Mouse (Mus musculus) neural tube, embryonic 13.5 days (tissue): ENCODE data around the gene Nkiras2. TPM values are rescaled to one million over a fixed set of nuclear protein-coding genes. Genes with fewer than 3 reads are reported as not detected.
"Not testable (repeated sequence)": the region's sequence is repeated elsewhere in the genome, so short reads cannot be mapped to it uniquely, and the experiment has no call there.

Source experiments
- ATAC-seq: fragments of 200-750 bp; cut with Nextera tagmentation; 2 replicates; pipeline ENCODE4 v1.8.0; 2017; ENCODE audit warnings: low read depth, mild to moderate bottlenecking, moderate TSS enrichment, moderate library complexity
- H3K27ac ChIP-seq: fragments of 300-500 bp; sonication (generic); replicated peaks from 2 replicates; pipeline ENCODE4 v1.5.1; 2015; ENCODE audit warnings: moderate library complexity, mild to moderate bottlenecking, inconsistent platforms
- H3K27me3 ChIP-seq: fragments of 300-500 bp; sonication (generic); 2 replicates; pipeline ENCODE4 v1.6.1; 2015; ENCODE audit warnings: mild to moderate bottlenecking, inconsistent platforms
- H3K36me3 ChIP-seq: fragments of 300-500 bp; sonication (generic); 2 replicates; pipeline ENCODE4 v1.6.1; 2015; ENCODE audit warnings: mild to moderate bottlenecking, inconsistent platforms
- H3K4me1 ChIP-seq: fragments of 300-500 bp; sonication (generic); replicated peaks from 2 replicates; pipeline ENCODE4 v1.6.1; 2015; ENCODE audit warnings: inconsistent platforms
- H3K4me2 ChIP-seq: fragments of 300-500 bp; sonication (generic); 2 replicates; pipeline ENCODE4 v1.6.1; 2015; ENCODE audit warnings: inconsistent platforms, mild to moderate bottlenecking, moderate library complexity
- H3K4me3 ChIP-seq: fragments of 300-500 bp; sonication (generic); 2 replicates; pipeline ENCODE4 v1.5.1; 2015; ENCODE audit warnings: mild to moderate bottlenecking, inconsistent platforms
- H3K9ac ChIP-seq: fragments of 300-500 bp; sonication (generic); 2 replicates; pipeline ENCODE4 v1.6.1; 2015; ENCODE audit warnings: moderate library complexity, mild to moderate bottlenecking, inconsistent platforms
- H3K9me3 ChIP-seq: fragments of 300-500 bp; sonication (generic); 2 replicates; pipeline ENCODE4 v1.6.1; 2016; ENCODE audit warnings: inconsistent platforms
- WGBS: fragments of 180-500 bp; shearing (Covaris S2); methylation state at CpG from one replicate; pipeline ENCODE4 v1.1.7; 2015; 5-methylcytosine and 5-hydroxymethylcytosine counted together
- polyA plus RNA-seq: library from polyadenylated mRNA; unstranded; fragments of >200 nt; fragmentation: Nextera tagmentation; extraction: Ambion mirVana; gene quantifications from 2 replicates; pipeline ENCODE4 v1.2.1, GENCODE M21; 2015

Nkiras2 gene
- polyA plus RNA-seq, 1 experiment from 2014 or later = 112 TPM

DNA sequence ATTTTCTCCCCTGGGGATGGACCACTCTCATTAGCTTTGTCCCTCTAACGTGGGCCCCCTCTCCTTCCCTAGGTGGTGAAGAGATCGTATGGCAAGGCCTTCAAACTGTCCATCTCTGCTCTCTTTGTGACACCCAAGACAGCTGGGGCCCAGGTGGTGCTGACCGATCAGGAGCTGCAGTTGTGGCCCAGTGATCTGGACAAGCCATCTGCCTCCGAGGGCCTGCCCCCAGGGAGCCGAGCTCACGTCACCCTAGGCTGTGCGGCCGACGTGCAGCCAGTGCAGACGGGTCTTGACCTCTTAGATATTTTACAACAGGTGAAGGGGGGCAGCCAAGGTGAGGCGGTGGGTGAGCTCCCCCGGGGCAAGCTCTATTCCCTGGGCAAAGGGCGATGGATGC, 38.8 kb upstream of the Nkiras2 start:
- Histone ChIP-seq H3K4me1 (peaks cover 19% of the 10 kb centered on the region), H3K27ac (no peak overlapping the region), H3K9me3 (no peaks in the 10 kb centered on the region), H3K4me3 (no peak overlapping the region), H3K4me2 (no peak overlapping the region), H3K27me3 (no peaks in the 10 kb centered on the region), H3K9ac (no peak overlapping the region), H3K36me3 (peaks cover 73% of the 10 kb centered on the region)
- no peak for ATAC-seq
- WGBS = 84% methylated on average over 13 of the region's 13 CpGs

- Histone ChIP-seq H3K27me3 (no peaks in the 10 kb centered on the region), H3K27ac (no peak overlapping the region; the same call in 1 of the 2 replicates), H3K36me3 (peaks cover 88% of the 10 kb centered on the region), H3K9ac (no peak overlapping the region), H3K9me3 (no peaks in the 10 kb centered on the region), H3K4me1 (peaks cover 7% of the 10 kb centered on the region), H3K4me3 (no peak overlapping the region), H3K4me2 (no peak overlapping the region)
- no peak; the same call in 1 of the 2 replicates for ATAC-seq
- WGBS = 57% methylated on average over 4 of the region's 4 CpGs
These were observed 37.3 kb upstream of the Nkiras2 start for GRCm38 (mm10) chr11:100581756-100582155.

- H3K36me3 ChIP-seq = peaks cover 94% of the 10 kb centered on the region
- H3K9me3 ChIP-seq, H3K27me3 ChIP-seq, ATAC-seq, H3K4me3 ChIP-seq, H3K4me1 ChIP-seq, H3K27ac ChIP-seq, H3K9ac ChIP-seq, H3K4me2 ChIP-seq: not testable (repeated sequence)
- WGBS = 93% methylated on average over 1 of the region's 1 CpGs
These were observed 36.6 kb upstream of the Nkiras2 start for GRCm38 (mm10) chr11:100582413-100582812.

DNA sequence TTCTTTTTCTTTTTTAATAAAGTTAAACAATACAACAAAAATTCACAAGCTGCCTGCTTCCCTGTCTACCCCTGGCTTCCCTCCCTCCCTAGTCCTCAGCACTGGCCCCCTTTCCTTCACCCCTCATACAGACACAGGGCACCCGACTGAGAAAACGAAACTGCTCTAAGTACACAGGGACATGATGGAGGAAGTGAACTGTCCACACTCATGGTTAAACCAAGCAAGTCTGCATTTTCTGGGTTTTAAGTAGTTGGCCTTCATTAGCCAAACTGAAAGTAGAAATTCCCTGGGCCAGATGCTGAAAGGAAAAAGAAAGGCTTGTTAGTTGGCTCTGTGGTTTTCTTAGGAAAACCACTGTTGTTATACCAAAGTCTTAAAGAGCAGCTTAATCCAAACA, 36.2 kb upstream of the Nkiras2 start:
- Histone ChIP-seq H3K4me2 (no peak overlapping the region), H3K36me3 (peaks cover 98% of the 10 kb centered on the region), H3K9ac (no peak overlapping the region), H3K4me1 (peaks cover 7% of the 10 kb centered on the region), H3K9me3 (no peaks in the 10 kb centered on the region), H3K27ac (no peak overlapping the region), H3K27me3 (no peaks in the 10 kb centered on the region), H3K4me3 (no peak overlapping the region)
- 91% methylated on average over 2 of the region's 2 CpGs for WGBS
- ATAC-seq = no peak

- peaks cover 100% of the 10 kb centered on the region for H3K36me3 ChIP-seq
- no peak overlapping the region for H3K4me3 ChIP-seq
- no peak overlapping the region for H3K27ac ChIP-seq
- no peak overlapping the region for H3K4me2 ChIP-seq
- no peaks in the 10 kb centered on the region for H3K27me3 ChIP-seq
- ATAC-seq = no peak
- WGBS = 90% methylated on average over 7 of the region's 7 CpGs
- H3K9me3 ChIP-seq = no peaks in the 10 kb centered on the region
- no peak overlapping the region for H3K9ac ChIP-seq
- H3K4me1 ChIP-seq = no peaks in the 10 kb centered on the region; the same call in 1 of the 2 replicates
These were observed 34.5 kb upstream of the Nkiras2 start for GRCm38 (mm10) chr11:100584561-100584961.

DNA sequence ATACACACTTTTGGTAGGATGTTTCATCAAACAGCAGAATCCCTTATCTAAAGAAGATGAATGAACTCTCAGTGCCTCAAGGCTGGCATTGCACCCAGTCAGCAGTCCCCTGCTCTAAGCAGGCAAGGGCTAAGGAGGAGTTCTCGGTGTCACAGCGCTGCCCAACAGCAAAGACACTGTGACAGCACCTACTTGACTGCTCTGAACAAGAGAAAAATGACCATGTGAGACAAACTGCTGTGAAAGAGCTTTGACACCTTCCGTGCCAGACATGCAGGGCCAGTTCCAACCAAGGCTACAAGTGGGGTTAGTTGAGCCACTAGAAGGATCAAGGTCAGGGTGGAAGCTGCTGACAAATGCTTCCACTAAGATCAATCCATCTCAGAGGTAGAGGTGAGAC, 33.9 kb upstream of the Nkiras2 start:
- WGBS = 94% methylated on average over 3 of the region's 3 CpGs
- no peak for ATAC-seq
- H3K4me1 ChIP-seq = no peaks in the 10 kb centered on the region; the same call in 1 of the 2 replicates

GRCm38 (mm10) chr11:100588462-100588861, 30.6 kb upstream of the Nkiras2 start:
- 95% methylated on average over 2 of the region's 2 CpGs for WGBS
- peaks cover 100% of the 10 kb centered on the region for H3K36me3 ChIP-seq
- H3K9me3 ChIP-seq = no peaks in the 10 kb centered on the region

More for the DNA sequence above, 33.9 kb upstream of the Nkiras2 start:
- Histone ChIP-seq H3K27ac (no peak overlapping the region), H3K9me3 (no peaks in the 10 kb centered on the region), H3K4me2 (no peak overlapping the region), H3K9ac (no peak overlapping the region), H3K27me3 (no peaks in the 10 kb centered on the region), H3K36me3 (peaks cover 100% of the 10 kb centered on the region), H3K4me3 (no peak overlapping the region)

DNA sequence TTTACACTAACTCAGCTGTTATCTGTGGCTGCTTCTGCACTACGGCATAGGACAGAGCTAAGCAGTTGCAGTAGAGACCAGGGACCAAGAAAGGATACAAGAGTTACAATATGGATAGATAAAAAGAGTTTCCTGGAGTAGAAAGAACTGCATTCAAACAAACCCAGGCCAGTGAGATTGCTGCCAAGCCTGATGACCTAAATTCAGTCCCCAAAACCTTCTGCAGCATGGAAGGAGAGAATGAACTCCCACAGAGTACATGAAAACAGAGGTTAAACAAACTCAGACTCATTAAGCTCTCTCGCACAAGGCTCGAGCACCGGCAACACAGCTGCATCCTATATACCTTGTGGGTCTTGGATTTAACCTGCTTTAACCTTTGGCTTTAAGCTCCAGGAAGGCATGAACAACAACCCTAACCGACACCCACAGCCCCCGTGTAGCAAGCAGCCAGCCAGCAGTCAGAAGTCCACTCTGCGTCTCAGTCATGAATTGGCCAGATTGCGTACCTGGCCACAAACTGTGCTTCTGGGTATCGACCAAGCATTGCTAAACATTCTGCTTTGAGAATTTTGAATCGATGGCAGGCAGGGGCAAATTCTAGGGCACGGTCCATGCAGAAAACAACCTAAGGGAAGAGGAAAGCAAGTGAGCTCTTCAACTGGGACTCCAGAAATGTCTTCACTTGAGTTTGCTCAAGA, 26.5 kb upstream of the Nkiras2 start:
- Histone ChIP-seq H3K9ac (no peak overlapping the region), H3K27ac (no peak overlapping the region), H3K36me3 (peaks cover 99% of the 10 kb centered on the region), H3K27me3 (no peaks in the 10 kb centered on the region), H3K4me1 (0 out of 2 replicates have a peak, but pooled peaks cover 2% of the 10 kb centered on the region), H3K4me3 (no peak overlapping the region), H3K9me3 (no peaks in the 10 kb centered on the region), H3K4me2 (no peak overlapping the region)
- 91% methylated on average over 11 of the region's 11 CpGs for whole genome bisulfite sequencing
- no peak for ATAC-seq

More at GRCm38 (mm10) chr11:100588462-100588861, 30.6 kb upstream of the Nkiras2 start:
- no peak overlapping the region for H3K4me2 ChIP-seq
- no peaks in the 10 kb centered on the region for H3K27me3 ChIP-seq
- no peak overlapping the region for H3K27ac ChIP-seq
- no peak overlapping the region for H3K9ac ChIP-seq
- no peak overlapping the region for H3K4me3 ChIP-seq
- ATAC-seq = no peak
- no peaks in the 10 kb centered on the region for H3K4me1 ChIP-seq

- no peak overlapping the region for H3K4me2 ChIP-seq
- H3K9me3 ChIP-seq = no peaks in the 10 kb centered on the region
- WGBS = 69% methylated on average over 7 of the region's 7 CpGs
- no peak overlapping the region for H3K9ac ChIP-seq
- no peak overlapping the region for H3K4me3 ChIP-seq
- H3K27me3 ChIP-seq = no peaks in the 10 kb centered on the region
- 0 out of 2 replicates have a peak, but pooled peaks cover 2% of the 10 kb centered on the region for H3K4me1 ChIP-seq
- no peak for ATAC-seq
- H3K27ac ChIP-seq = no peak overlapping the region
- H3K36me3 ChIP-seq = peaks cover 99% of the 10 kb centered on the region
These were observed 24.4 kb upstream of the Nkiras2 start for GRCm38 (mm10) chr11:100594608-100595007.

DNA sequence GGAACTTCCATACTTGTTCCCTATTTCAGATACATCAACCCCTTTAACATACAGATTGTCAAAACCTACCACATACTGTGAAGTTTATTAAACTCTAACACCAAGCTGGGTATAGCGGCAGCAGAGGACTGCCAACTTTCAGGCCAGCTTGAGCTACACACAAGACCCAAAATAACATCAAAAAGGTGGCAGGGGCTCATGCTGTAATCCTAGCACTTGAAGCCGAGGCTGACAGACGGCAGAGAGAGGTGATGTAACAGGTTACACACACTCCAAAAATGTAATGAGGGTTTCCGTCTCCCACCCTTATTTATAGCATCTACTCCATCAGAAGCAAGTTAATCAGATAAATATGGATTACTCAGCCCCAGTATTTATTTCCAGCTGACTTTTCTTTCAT, 23.5 kb upstream of the Nkiras2 start:
- WGBS = 90% methylated on average over 4 of the region's 4 CpGs
- Histone ChIP-seq H3K4me1 (0 out of 2 replicates have a peak, but pooled peaks cover 2% of the 10 kb centered on the region), H3K9ac (no peak overlapping the region), H3K27me3 (no peaks in the 10 kb centered on the region), H3K4me2 (no peak overlapping the region), H3K36me3 (peaks cover 99% of the 10 kb centered on the region), H3K9me3 (no peaks in the 10 kb centered on the region), H3K27ac (no peak overlapping the region), H3K4me3 (no peak overlapping the region)
- no peak for ATAC-seq

GRCm38 (mm10) chr11:100598074-100598473, 21.0 kb upstream of the Nkiras2 start:
- 91% methylated on average over 4 of the region's 4 CpGs for WGBS
- peaks cover 89% of the 10 kb centered on the region for H3K36me3 ChIP-seq
- no peak for ATAC-seq

GRCm38 (mm10) chr11:100601372-100601771, 17.7 kb upstream of the Nkiras2 start:
- ATAC-seq = no peak
- Histone ChIP-seq H3K27me3 (no peaks in the 10 kb centered on the region), H3K4me3 (no peak overlapping the region), H3K4me1 (peaks cover 20% of the 10 kb centered on the region), H3K4me2 (no peak overlapping the region), H3K36me3 (peaks cover 57% of the 10 kb centered on the region), H3K9me3 (no peaks in the 10 kb centered on the region), H3K27ac (no peak overlapping the region), H3K9ac (no peak overlapping the region)
- 97% methylated on average over 3 of the region's 3 CpGs for WGBS

More at GRCm38 (mm10) chr11:100598074-100598473, 21.0 kb upstream of the Nkiras2 start:
- no peak overlapping the region for H3K4me2 ChIP-seq
- 0 out of 2 replicates have a peak, but pooled peaks cover 2% of the 10 kb centered on the region for H3K4me1 ChIP-seq
- no peaks in the 10 kb centered on the region for H3K27me3 ChIP-seq
- H3K9me3 ChIP-seq = no peaks in the 10 kb centered on the region
- no peak overlapping the region for H3K4me3 ChIP-seq
- no peak overlapping the region for H3K9ac ChIP-seq
- H3K27ac ChIP-seq = no peak overlapping the region

DNA sequence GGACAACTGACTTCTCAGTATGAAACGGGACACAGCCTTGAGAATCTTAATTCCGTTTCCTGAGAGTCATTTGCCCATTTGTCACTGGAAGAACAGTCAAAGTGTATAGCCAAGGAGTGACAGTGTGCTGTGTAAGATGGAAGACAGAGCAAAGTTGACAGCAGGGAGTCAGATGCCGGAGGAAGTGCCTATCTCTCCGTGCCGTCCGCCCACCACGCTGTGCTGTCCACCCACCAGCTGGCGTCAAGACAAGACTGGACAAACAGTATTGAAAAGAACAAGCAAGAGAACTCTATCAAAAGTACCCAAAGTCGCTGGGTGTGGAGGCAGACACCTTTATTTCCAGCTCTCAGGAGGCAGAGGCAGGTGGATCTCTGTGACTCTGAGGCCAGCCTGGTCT, 15.9 kb upstream of the Nkiras2 start:
- Histone ChIP-seq H3K36me3 (peaks cover 42% of the 10 kb centered on the region), H3K4me2 (no peak overlapping the region), H3K9ac (no peak overlapping the region), H3K27me3 (no peaks in the 10 kb centered on the region), H3K4me1 (peaks cover 20% of the 10 kb centered on the region), H3K9me3 (no peaks in the 10 kb centered on the region), H3K4me3 (no peak overlapping the region), H3K27ac (no peak overlapping the region)
- 94% methylated on average over 9 of the region's 9 CpGs for WGBS
- no peak for ATAC-seq
